Mouse (Mus musculus): ENCODE measurements around the gene Dpp4.

The Dpp4 gene

GRCm38 (mm10) chr2:62412081-62412821 lies at the start of gene Dpp4:
Gene Dpp4, minus strand, starts transcription at chr2:62412231.
- no peak for DNase-seq (ENCODE audit: low spot score)

DNA sequence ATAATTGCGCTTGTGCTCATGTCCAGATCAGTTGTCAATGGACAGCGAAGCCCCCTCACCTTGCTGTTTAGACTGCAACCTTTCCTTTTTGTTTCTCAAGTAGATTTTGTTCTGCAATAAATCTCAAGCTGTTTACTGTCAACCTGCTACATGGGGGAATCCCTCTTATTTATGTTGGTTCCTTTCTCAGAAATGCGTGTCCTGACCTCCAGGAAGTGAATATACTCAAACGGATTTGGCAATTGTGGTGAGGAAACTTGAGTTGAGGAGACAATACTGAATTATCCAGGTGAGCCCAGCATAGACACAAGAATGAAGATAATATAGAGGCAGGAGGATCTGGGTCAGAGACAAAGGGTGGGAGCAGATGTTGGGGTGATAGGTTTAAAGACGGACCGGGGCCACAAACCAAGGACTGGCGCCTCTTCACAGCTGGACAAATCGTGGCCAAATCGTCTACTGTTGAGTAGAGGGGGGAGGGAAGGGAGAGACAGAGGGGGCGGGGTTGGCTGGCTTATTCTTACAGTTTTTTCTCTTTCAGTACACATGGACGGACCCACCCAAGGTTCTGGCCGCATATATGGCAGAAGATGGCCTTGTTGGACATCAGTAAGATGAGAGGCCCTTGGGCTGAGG lies 48.9 kb upstream of the Dpp4 start:
- no peak for DNase-seq (ENCODE audit: low spot score)

- no peak for DNase-seq (ENCODE audit: low spot score)
These were observed 48.2 kb upstream of the Dpp4 start for GRCm38 (mm10) chr2:62460231-62460710.

DNA sequence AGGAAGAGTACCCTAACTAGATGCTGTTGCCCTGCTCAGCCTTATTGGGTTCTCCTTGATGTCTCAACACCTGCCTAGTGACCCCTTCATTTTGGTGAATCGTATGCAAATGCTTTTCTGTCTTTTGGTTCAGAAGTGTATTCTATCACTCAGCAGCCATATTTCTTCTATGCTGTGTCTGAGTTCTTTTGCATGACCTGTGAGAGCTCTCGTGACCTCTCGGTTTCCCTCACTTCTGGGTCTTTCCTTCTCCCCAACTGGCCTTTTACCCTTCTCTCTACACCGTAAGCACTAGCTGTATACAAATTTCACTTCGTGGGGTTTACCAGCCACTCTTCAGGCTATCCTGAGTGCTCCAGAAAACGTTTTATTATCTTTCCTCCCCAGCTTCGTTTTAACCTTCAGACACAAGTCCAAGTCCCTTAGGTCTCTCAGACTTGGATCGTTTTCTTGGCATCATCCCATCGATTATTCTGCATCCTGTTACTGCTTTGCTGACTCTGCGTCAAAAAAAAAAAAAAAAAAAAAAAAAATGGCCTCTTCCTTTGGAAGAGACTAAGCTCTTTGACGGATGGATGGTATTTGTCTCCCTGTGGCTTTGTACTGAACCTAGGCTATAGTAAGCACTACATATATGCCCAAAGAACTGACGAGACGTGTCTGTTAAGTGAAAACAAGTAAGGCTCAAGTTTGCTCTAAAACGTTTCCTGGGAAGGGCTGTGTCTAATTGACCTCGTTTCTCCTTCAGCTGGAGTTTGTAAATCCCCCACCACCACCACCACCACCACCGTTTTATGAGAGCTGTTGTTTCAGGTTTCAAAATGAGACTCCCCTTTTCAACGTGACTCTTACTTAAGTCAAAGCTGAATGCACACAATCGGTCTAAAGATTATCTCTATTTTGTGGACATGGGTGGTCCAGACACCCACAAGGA lies 47.5 kb upstream of the Dpp4 start:
- no peak for DNase-seq (ENCODE audit: low spot score)

GRCm38 (mm10) chr2:62458070-62458469 lies 46.0 kb upstream of the Dpp4 start:
- peak; percentile 22 for DNase-seq (ENCODE audit: low spot score)

GRCm38 (mm10) chr2:62454991-62455390 lies 43.0 kb upstream of the Dpp4 start:
- DNase-seq (ENCODE audit: low spot score) = no peak

DNA sequence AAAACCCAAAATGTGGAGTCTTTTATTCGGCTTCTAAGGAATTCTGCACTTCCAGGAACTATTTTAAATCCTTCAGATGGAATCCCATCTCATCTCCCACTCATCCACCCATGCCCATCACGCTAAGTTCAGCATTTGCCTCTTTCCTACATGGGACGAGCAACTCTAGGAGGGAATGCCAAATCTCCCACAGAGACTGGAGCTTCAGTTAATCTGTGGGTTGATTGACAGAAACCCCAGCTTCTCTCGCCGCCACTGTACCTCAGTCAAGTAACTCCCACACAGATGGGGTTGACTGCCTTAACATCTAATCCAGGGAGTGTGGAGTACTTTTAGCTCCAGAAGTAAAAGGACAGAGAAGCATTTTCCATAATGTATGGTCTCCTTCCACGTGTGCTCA lies 42.0 kb upstream of the Dpp4 start:
- DNase-seq (ENCODE audit: low spot score) = no peak

GRCm38 (mm10) chr2:62450364-62450763 lies 38.3 kb upstream of the Dpp4 start:
- no peak for DNase-seq (ENCODE audit: low spot score)

DNA sequence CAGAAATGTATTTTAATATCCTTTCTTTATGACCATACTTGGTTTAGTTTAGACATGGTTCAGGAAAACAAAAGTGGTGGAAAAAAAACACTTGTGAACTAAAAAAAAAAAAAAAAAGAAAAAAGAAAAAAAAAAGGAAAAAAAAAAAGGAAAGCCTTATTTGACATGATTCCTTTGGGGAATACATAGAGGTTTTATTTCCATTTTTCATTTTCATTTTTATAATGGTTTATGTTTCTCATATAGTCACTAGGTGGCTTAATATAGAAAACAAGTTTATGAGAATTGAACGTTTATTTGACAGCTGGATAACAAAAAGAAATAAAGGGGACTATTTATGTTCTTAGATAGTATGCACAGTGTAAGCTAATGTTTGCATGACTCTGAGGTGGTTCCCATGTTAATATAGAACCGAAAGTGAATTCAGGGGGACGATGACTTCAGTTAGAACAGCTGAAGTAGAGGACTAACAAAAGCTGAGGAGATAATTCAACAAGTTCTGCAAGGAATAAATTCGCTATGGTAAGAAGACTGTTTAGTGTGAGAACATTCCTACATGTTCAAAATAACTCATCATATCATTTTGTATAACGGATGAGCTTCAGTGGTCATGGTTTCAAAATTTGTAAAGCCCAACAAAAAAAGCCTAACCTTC lies 37.8 kb upstream of the Dpp4 start:
- no peak for DNase-seq (ENCODE audit: low spot score)

GRCm38 (mm10) chr2:62440802-62441544 lies 28.9 kb upstream of the Dpp4 start:
- no peak for DNase-seq (ENCODE audit: low spot score)

DNA sequence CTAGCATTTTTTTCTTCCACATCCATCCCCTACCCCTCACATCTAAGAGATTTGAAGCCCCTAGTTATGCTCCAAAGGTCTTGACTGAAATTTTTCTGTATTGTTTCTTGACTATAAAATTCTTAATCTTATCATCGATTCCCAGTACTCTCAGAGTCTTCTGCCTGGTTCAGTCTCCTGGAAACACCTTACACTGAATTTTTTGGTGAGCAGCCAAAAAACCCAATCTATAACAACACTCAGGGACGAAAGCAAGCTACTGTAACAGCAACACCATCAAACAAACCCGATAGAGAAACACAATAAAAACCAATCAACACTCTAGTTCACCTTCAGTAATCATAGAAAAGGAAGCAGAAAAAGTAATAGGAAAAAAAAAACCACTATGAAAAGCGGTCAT lies 28.1 kb upstream of the Dpp4 start:
- DNase-seq (ENCODE audit: low spot score) = no peak

- no peak for DNase-seq (ENCODE audit: low spot score)
These were observed 19.3 kb upstream of the Dpp4 start for GRCm38 (mm10) chr2:62431245-62431795.

GRCm38 (mm10) chr2:62425941-62426340 lies 13.9 kb upstream of the Dpp4 start:
- DNase-seq (ENCODE audit: low spot score) = no peak

DNA sequence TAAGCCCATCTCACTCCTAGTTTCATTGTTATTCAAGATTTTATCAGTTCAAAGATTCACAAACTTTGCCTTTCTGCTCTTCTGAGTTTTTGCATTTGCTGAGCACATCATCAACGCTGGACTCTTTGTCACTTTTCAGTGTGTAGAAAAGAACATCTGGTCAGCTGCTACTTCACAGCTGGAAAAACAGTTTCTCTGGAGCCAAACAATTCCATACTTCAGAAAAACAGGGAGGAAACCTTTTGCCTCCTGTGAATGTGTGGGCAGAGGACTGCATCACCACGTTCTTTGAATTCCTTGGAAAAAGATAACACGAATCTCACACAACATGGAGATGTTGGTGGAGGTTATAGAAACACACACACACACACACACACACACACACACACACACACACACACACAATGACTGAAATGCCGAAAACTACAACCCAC lies 11.3 kb upstream of the Dpp4 start:
- no peak for DNase-seq (ENCODE audit: low spot score)

GRCm38 (mm10) chr2:62422515-62423342 lies 10.7 kb upstream of the Dpp4 start:
- DNase-seq (ENCODE audit: low spot score) = no peak

DNA sequence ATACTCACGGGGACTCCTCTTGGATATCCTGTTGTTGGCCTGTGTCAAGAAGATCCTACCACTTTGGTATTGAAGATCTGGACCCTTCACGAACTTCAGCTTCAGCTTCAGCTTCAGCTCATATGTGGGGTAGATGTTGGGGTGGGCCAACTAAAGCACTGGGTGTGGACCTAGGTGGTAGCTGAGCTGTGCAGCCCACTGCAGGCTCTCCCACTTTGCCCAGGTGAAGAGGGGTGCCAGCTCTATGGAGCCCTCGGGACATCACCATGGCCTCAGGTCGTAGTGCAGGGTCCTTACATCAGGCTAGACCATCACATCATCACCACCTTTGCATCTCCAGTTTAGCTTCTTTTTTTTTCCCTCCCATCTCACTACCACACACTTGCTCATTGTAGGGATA lies 9.2 kb upstream of the Dpp4 start:
- no peak for DNase-seq (ENCODE audit: low spot score)

- DNase-seq (ENCODE audit: low spot score) = no peak
These were observed 8.0 kb upstream of the Dpp4 start for GRCm38 (mm10) chr2:62420045-62420444.

DNA sequence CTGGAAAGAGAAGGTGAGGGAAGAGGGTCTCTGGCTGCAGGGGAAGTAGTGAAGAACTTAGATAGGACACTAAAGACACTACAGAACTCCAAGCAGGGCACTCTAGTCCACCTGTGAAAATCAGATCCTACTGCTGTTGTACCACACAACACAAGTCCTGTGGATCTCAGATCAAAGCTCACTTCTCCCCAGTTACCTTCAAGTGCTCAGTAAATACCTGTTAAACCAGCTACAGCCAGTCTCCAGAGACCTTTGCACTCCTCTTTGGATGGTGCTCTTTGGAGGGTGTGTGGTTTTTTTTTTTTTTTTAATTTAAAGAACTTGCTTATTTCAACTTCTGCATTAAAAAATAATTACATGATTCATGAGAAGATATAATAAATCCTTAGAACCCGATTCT lies 5.2 kb upstream of the Dpp4 start:
- DNase-seq (ENCODE audit: low spot score) = no peak

GRCm38 (mm10) chr2:62411211-62412080 lies 585 bp downstream of the Dpp4 start:
- DNase-seq (ENCODE audit: low spot score) = no peak

Measured in layer of hippocampus, adult 9-10 months (tissue).